Mouse (Mus musculus) right cerebral cortex, adult 18-20 months (tissue): Measurements from ENCODE around the gene Gadd45a.
"Not testable (repeated sequence)": the region's sequence is repeated elsewhere in the genome, so short reads cannot be mapped to it uniquely, and the experiment has no call there.

Source experiments
- DNase-seq: peaks from one replicate; pipeline ENCODE4 v3.0.0; 2022; ENCODE audit warnings: mixed read lengths

Gene Gadd45a

DNA sequence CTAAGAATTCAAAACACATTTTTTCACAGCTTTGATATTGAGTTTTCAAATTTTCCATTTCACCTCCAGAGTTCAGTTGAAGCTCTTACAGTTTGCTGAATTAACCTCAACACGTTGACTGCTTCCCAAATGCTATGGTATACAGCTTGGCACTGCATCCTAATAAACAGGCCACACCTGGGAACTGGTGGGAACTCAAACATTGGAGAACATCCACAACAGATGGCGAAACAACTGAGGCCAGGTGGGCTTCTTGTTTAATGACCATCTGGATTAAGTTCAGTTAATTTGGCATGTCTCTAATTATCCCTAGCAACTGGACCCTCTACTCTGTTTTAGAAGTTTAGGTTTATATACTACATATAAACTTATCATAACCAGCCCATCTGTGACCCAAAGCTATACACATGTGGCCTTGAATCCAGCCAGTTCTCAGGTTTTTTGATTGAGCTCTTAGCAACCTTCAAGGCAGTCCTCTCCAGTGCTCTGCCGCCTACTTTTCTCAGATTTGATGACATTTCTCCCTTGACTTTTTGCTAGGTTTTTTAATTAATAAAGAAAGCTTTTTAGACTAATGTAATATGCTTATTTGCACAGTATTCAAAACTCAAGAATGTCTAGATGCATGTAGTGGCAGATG, 10.9 kb upstream of the Gadd45a start:
- DNase-seq = no peak

DNA sequence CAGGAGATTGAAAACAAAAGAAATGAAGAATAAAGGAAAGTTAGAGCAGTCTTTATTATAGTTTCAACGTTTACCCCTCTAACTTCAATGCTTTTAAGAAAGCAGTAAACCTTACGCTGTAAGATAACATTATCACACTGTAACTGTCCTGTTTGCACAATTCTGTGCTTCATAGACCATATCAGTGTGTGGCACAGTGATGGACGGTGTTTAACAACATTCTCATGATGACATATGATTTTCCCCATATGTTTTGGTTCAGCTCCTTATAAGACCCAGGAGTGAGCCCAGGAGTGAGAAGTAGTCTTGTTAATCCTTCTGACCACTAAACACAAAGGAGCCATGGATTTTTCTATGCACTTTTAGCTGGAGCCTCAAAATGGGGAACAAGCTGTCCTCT, 9.7 kb upstream of the Gadd45a start:
- no peak for DNase-seq

DNA sequence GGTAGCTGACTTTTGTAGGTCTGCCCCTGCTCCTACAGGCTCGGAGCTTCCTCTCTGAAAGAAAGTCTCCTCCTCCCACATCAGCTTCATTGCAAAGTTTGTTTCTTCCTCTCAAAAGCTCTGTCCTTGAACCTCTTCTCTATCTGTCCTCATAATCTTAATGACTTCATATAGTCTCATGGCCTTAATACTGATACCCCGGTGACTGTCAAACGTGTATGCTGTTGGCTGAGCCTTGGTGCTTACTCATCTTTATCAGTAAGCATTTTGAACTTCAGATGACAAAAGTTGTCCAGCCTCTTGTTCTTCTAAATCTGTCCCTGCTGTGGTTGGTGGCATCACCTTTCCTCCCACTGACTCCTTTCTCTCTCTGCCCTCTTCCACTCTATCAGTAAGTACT, 8.2 kb upstream of the Gadd45a start:
- DNase-seq = no peak

DNA sequence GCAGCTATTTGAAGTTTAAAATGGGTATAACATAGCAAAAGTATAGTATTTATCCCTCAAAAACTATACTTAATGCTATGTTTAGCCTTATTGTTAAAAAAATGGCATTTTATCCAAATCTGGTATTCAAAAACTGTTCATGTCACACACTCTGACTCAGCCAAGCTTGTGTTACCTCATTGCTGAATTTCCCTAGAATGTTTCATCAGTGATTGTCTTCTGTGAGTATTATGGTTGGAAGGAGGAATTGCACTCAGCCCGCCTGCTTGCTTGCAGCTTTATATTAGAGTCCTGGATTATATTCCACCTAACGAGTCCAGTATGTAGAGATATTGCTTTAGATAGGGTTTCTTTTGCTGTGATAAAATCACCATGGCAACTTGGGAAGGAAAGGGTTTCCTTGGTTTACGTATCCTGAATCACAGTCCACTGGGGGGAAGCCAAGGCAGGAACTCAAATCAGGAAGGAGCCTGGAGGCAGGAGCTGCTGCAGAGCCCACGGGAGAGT, 3.7 kb upstream of the Gadd45a start:
- DNase-seq = no peak

DNA sequence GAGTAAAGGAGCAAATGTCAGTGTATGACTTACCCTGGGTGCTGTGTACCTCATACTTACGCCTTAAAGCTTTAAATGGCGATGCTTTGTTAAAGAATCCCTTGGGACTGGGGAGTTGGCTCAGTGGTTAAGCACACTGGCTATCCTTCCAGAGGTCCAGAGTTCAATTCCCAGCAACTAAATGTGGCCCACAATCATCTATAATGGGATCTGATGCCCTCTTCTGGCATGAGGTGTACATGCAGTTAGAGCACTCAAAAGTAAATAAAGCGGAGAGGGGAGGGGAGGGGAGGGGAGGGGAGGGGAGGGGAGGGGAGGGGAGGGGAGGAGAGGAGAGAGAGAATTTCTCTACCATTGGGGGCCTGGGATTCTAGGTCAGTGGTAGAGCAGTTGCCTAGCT, 1.7 kb upstream of the Gadd45a start:
- no peak for DNase-seq

- DNase-seq = peak; percentile 81
These were observed 873 bp downstream of the Gadd45a start for GRCm38 (mm10) chr6:67036356-67036811.

- DNase-seq = no peak
These were observed 1.6 kb downstream of the Gadd45a start for GRCm38 (mm10) chr6:67035388-67036299.

DNA sequence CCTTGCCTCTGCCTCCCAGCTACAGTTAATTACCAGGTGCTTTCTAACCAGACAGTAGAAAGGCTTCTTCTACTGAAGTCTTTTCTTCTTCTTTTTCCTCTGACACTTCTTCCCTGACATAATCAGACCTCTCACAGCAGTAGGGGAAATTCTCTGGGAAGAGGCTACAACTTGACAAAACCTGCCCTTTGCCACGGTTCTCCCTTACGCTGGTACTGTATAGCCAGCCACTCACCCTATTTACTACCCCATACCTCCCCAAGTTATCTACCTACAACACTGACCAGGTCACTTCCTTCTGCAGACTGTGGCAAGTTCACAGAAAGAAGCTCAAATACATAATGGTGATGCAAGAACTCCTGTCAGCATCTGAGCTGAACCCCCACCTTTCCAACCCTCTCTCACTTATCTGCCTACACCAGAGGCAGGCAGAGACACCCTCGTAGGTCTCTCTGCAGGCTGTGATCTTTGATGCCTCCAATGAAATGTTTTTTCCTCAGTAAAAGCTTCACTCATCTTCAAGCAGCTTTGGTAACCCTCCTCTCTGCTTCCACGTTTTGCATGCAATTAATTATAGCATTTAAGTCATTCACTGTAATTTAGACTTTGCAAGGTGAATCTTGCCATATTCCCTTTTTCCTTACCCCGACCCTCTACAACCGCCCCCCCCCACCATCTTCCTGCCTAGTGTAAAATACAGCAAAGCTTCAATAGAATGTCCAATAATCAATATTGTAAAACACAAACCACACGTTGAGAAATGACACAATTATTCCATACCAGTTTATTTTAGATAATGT, 2.7 kb downstream of the Gadd45a start:
- no peak for DNase-seq

DNA sequence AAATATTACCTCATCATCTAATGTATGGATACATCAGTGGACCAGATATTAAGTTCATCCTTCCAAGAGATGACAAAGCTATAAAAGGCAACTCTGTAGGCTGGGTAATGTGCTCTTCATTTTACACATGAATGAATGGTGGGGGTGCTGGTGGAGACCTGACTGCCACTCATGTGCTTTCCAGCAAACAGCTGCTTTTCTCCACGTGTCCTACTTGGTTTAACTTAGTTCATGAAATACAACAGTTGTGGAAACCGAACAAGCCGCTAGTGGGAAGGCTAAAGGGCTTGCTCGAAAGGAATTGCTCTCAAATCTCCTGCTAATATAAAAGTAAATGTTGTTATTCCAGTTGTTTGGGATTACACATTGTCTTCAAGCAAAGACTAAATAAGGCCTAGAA, 3.7 kb downstream of the Gadd45a start:
- no peak for DNase-seq

DNA sequence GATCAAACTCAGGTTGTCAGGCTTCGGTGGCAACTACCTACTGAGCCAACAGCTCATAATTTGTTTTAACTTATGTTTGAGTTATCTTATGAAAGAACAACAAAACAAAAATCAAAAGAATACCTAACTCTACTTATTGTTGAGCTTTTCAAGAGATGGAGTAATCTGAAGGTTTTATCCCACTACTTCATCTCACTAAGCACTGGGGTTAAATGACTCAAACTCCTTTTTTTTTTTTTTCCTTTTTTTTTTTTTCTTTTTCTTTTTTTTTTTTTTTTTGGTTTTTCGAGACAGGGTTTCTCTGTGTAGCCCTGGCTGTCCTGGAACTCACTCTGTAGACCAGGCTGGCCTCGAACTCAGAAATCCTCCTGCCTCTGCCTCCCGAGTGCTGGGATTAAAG, 4.3 kb downstream of the Gadd45a start:
- DNase-seq = not testable (repeated sequence)

DNA sequence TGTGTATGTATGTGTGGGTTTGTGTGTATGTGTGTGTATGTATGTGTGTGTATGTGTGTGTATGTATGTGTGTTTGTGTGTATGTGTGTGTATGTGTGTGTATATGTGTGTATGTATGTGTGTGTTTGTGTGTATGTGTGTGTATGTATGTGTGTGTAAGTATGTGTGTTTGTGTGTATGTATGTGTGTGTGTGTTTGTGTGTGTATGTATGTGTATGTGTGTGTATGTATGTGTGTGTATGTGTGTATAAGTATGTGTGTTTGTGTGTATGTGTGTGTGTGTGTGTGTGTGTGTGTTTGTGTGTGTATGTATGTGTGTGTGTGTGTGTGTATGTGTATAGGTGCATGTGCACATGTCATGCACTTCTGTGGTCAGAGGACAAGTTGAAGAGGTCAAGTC, 4.7 kb downstream of the Gadd45a start:
- DNase-seq = not testable (repeated sequence)

- DNase-seq = no peak
These were observed 6.4 kb downstream of the Gadd45a start for GRCm38 (mm10) chr6:67030846-67031245.

DNA sequence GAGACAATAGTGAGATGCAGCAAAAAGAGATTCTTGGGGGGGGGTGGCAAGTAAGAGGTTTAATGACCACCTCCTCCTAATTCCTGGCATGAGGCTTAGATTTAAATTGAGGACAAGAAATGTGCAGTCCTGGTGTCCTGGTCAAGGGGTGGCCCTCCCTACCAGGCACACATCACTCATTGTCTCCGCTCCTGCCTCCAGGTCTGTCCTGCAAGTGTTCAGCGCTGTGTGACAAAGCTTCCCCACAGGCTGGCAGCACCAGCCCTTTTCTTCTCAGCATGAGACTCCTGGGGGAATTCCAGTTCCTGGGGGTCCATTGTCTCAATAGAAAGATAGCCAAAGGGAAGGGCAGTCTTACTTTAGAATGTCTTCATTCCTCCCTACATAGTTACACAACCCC, 6.8 kb downstream of the Gadd45a start:
- no peak for DNase-seq

- DNase-seq = no peak
These were observed 7.3 kb downstream of the Gadd45a start for GRCm38 (mm10) chr6:67029987-67030386.

DNA sequence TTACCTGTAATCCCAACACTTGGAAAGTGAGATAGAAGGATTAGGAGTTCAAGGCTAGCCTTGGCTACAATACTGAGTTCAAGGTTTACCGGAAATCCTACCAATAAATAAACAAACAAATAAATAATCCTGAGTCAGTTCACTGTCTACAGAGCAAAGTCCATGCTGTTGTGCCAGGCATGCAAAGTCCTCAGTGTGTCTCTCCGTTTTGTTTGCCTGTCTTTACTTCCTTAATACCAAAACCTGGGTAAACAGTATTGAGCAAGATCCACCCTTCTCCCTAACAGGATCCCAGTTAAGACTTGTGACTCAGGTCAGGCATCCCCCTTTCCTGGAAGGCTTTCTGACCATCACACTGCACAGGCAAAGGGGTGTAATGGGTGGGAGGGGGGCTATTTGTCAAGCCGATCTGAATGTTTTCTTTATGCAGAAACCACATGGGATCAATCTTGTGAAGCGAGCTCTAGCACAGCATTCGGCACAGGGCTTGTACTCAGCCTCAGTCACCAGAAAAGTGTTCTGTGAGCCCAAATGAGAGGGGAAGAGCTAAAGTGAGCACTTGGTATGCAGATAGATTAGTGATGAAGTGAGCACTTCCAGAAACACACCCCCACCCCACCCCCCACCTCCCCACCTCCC, 7.8 kb downstream of the Gadd45a start:
- no peak for DNase-seq

DNA sequence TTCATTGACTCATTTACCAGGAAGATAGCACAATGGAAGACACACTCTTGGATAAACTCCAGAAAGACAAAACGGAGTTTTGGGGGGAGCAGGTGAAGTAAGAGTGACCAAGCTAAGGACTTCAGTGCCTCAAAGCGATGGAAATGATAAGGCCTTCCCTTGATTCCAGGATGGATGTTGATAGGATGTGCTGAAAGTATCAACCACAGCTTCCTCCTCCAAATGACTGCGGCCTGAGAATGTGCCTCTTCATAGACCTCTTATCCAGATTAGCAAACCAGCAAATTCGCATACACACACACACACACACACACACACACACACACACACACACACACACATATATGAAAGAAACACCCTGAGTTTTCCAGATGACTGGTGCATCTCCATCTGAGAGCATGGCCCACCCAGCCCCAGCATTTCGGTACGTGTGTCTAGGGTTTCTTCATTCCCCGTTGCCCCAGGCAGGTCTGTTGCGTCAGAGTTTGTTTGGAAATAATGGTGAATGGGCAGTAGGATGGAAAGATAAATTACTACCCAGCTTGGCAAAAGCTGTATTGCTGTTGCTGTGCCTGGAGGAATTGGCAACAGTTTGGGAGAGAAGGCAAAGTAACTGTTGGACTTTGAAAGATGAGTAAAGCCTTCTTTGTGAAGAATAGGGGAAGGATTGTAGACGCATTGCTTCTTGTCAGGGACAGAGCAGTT, 9.7 kb downstream of the Gadd45a start:
- no peak for DNase-seq

DNA sequence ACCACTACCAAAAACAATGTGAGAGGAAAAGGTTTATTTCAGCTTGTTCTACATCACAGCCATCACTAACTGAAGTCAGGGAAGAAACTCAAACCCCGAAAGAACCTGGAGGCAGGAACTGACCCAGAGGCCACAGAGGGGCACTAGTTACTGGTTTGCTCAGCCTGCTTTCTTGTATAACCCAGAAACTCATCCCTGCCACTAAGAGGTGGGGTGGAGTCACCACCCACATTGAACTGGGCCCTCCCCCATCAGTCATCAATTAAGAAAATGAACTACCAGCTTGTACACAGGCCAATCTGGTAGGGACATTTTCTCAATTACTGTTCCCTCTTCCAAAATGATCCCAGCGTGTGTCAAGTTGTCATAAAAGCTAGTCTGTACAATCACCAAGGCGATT, 10.6 kb downstream of the Gadd45a start:
- no peak for DNase-seq

DNA sequence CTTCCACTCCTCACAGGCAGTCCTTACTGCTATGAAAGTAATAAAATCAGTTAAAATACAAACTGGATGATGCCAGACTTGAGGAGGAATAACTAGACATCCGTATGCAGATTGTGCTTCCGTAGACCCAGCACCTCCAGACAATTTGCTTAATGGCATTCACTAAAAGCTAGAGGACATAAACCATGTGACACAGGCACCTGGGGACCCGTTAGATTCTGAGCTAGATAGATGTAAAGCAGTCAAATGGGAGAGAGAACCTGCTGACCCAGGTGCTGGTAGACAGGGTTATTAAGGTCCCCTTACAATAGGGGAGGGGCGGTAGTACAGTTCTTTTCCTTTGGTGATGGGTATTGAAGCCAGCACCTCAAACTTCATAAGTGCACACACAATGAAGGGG, 13.5 kb downstream of the Gadd45a start:
- no peak for DNase-seq

GRCm38 (mm10) chr6:67021308-67021707, 15.9 kb downstream of the Gadd45a start:
- DNase-seq = no peak

GRCm38 (mm10) chr6:67019001-67019400, 18.3 kb downstream of the Gadd45a start:
- peak; percentile 35 for DNase-seq

- DNase-seq = no peak
These were observed 18.9 kb downstream of the Gadd45a start for GRCm38 (mm10) chr6:67018365-67018764.

GRCm38 (mm10) chr6:67016520-67017111, 20.6 kb downstream of the Gadd45a start:
- DNase-seq = no peak
